Mouse (Mus musculus) kidney, adult 2 months (tissue): ENCODE measurements at regions not wholly inside any gene's neighbourhood (a gene's known extent, or its start where the extent isn't known, plus 50 kb on each side); places are given as distances from the start of the nearest gene placed in this dataset.

Experiments
- CTCF ChIP-seq: fragments of 200-500 bp; conservative IDR thresholded peaks from 2 replicates; pipeline ENCODE4 v1.5.1; 2011; ENCODE audit warnings: low read depth, mild to moderate bottlenecking, control low read depth, low read length, moderate library complexity, mixed read lengths; ENCODE audit not compliant: insufficient read depth, insufficient read length
- POLR2A ChIP-seq: fragments of 200-500 bp; IDR thresholded peaks from one replicate; pipeline ENCODE4 v1.6.1; 2011; ENCODE audit warnings: low read depth, low read length, control low read depth

GRCm38 (mm10) chr14:15679456-15679855, 240.7 kb upstream of the Lrrc3b start:
- TF ChIP-seq POLR2A (no peak), CTCF (no peak)
